Mouse (Mus musculus) hindlimb bud, embryonic 11.5 days (tissue): Measurements from ENCODE around the gene Zmynd8.

Experiments
- DNase-seq: peaks from one replicate; pipeline ENCODE4 v3.0.0-alpha.2; 2012; ENCODE audit warnings: low read depth, low spot score; ENCODE audit errors: extremely low spot score

Gene Zmynd8

GRCm38 (mm10) chr2:165880501-165881182, 18.2 kb downstream of the Zmynd8 start:
- DNase-seq = no peak

GRCm38 (mm10) chr2:165879403-165880178, 19.2 kb downstream of the Zmynd8 start:
- DNase-seq = no peak

- no peak for DNase-seq
Observed at GRCm38 (mm10) chr2:165878907-165879361, 19.9 kb downstream of the Zmynd8 start.

GRCm38 (mm10) chr2:165878021-165878585, 20.7 kb downstream of the Zmynd8 start:
- DNase-seq = no peak

- no peak for DNase-seq
Observed at GRCm38 (mm10) chr2:165877180-165877579, 21.6 kb downstream of the Zmynd8 start.

GRCm38 (mm10) chr2:165876201-165876918, 22.5 kb downstream of the Zmynd8 start:
- no peak for DNase-seq

- no peak for DNase-seq
Observed at GRCm38 (mm10) chr2:165875406-165875955, 23.3 kb downstream of the Zmynd8 start.

- no peak for DNase-seq
Observed at GRCm38 (mm10) chr2:165874461-165875339, 24.1 kb downstream of the Zmynd8 start.

- no peak for DNase-seq
Observed at GRCm38 (mm10) chr2:165873777-165874176, 25.0 kb downstream of the Zmynd8 start.

GRCm38 (mm10) chr2:165873196-165873595, 25.6 kb downstream of the Zmynd8 start:
- DNase-seq = no peak

GRCm38 (mm10) chr2:165869257-165869656, 29.6 kb downstream of the Zmynd8 start:
- no peak for DNase-seq

- DNase-seq = no peak
Observed at GRCm38 (mm10) chr2:165868522-165869175, 30.2 kb downstream of the Zmynd8 start.

GRCm38 (mm10) chr2:165867549-165867948, 31.3 kb downstream of the Zmynd8 start:
- no peak for DNase-seq

GRCm38 (mm10) chr2:165866951-165867387, 31.8 kb downstream of the Zmynd8 start:
- no peak for DNase-seq

GRCm38 (mm10) chr2:165866412-165866811, 32.4 kb downstream of the Zmynd8 start:
- DNase-seq = no peak

- no peak for DNase-seq
Observed at GRCm38 (mm10) chr2:165864769-165865168, 34.0 kb downstream of the Zmynd8 start.

GRCm38 (mm10) chr2:165861683-165862594, 36.9 kb downstream of the Zmynd8 start:
- no peak for DNase-seq

GRCm38 (mm10) chr2:165860962-165861682, 37.7 kb downstream of the Zmynd8 start:
- DNase-seq = no peak
